Mouse (Mus musculus): Measurements from ENCODE around the gene Bdkrb2. TPM values are rescaled to one million over a fixed set of nuclear protein-coding genes. Genes with fewer than 3 reads are reported as not detected.

Gene Bdkrb2
- total and polyA plus RNA-seq, 3 experiments, result 0.20 to 0.39 (median 0.34) TPM

- Histone ChIP-seq H3K36me3 (ENCODE audit: control insufficient read depth, insufficient read depth, low read length) (no peaks in the 10 kb centered on the region), H3K27ac (no peak overlapping the region), H3K4me1 (ENCODE audit: control insufficient read depth, insufficient read depth, low read length) (no peaks in the 10 kb centered on the region; the same call in 1 of the 2 replicates), H3K9ac (ENCODE audit: low read depth, low read length) (no peak overlapping the region), H3K4me3 (no peak overlapping the region), H3K27me3 (ENCODE audit: control insufficient read depth, insufficient read depth, low read length) (no peaks in the 10 kb centered on the region), H3K79me2 (replicated peaks; ENCODE audit: control insufficient read depth, insufficient read depth, low read length) (no peaks in the 10 kb centered on the region)
- DNase-seq, result no peak
- TF ChIP-seq CTCF (IDR thresholded peaks at IDR 0.05) (no peak), EP300 (IDR thresholded peaks at IDR 0.05; ENCODE audit: insufficient read depth, low read depth, low read length) (no peak), POLR2A (IDR thresholded peaks at IDR 0.05; ENCODE audit: insufficient read depth, low read depth, low read length) (no peak)
- intact Hi-C loops (cut with DNase I), result no loop called here
- 50% methylated on average over 13 of the region's 13 CpGs for WGBS
Measured at GRCm38 (mm10) chr12:105535968-105536760, 26.9 kb upstream of the Bdkrb2 start.

- WGBS, result 66% methylated on average over 5 of the region's 5 CpGs
- TF ChIP-seq CTCF (IDR thresholded peaks at IDR 0.05) (no peak), EP300 (IDR thresholded peaks at IDR 0.05; ENCODE audit: insufficient read depth, low read depth, low read length) (no peak), POLR2A (IDR thresholded peaks at IDR 0.05; ENCODE audit: insufficient read depth, low read depth, low read length) (no peak)
- H3K9ac ChIP-seq (ENCODE audit: low read depth, low read length), result no peak overlapping the region
- no peak for DNase-seq
- intact Hi-C loops (cut with DNase I), result no loop called here
- no peak overlapping the region for H3K4me3 ChIP-seq
- no peaks in the 10 kb centered on the region for H3K36me3 ChIP-seq (ENCODE audit: control insufficient read depth, insufficient read depth, low read length)
- no peaks in the 10 kb centered on the region for H3K27me3 ChIP-seq (ENCODE audit: control insufficient read depth, insufficient read depth, low read length)
- no peaks in the 10 kb centered on the region for H3K79me2 ChIP-seq (replicated peaks; ENCODE audit: control insufficient read depth, insufficient read depth, low read length)
- no peaks in the 10 kb centered on the region; the same call in 1 of the 2 replicates for H3K4me1 ChIP-seq (ENCODE audit: control insufficient read depth, insufficient read depth, low read length)
- H3K27ac ChIP-seq, result no peak overlapping the region
Measured at GRCm38 (mm10) chr12:105537162-105537561, 25.9 kb upstream of the Bdkrb2 start.

- intact Hi-C loops (cut with DNase I), result no loop called here
- no peak overlapping the region for H3K4me3 ChIP-seq
- no peaks in the 10 kb centered on the region; the same call in 1 of the 2 replicates for H3K4me1 ChIP-seq (ENCODE audit: control insufficient read depth, insufficient read depth, low read length)
- DNase-seq, result no peak
- no peak overlapping the region for H3K9ac ChIP-seq (ENCODE audit: low read depth, low read length)
- H3K79me2 ChIP-seq (replicated peaks; ENCODE audit: control insufficient read depth, insufficient read depth, low read length), result no peaks in the 10 kb centered on the region
- no peaks in the 10 kb centered on the region for H3K27me3 ChIP-seq (ENCODE audit: control insufficient read depth, insufficient read depth, low read length)
- WGBS, result 91% methylated on average over 10 of the region's 10 CpGs
- H3K27ac ChIP-seq, result no peak overlapping the region
- H3K36me3 ChIP-seq (ENCODE audit: control insufficient read depth, insufficient read depth, low read length), result no peaks in the 10 kb centered on the region
- TF ChIP-seq EP300 (IDR thresholded peaks at IDR 0.05; ENCODE audit: insufficient read depth, low read depth, low read length) (no peak), CTCF (IDR thresholded peaks at IDR 0.05) (no peak), POLR2A (IDR thresholded peaks at IDR 0.05; ENCODE audit: insufficient read depth, low read depth, low read length) (no peak)
Measured at GRCm38 (mm10) chr12:105539649-105540048, 23.4 kb upstream of the Bdkrb2 start.

GRCm38 (mm10) chr12:105541590-105542402, 21.2 kb upstream of the Bdkrb2 start:
- Histone ChIP-seq H3K4me3 (no peak overlapping the region), H3K4me1 (ENCODE audit: control insufficient read depth, insufficient read depth, low read length) (no peaks in the 10 kb centered on the region; the same call in 1 of the 2 replicates), H3K27ac (no peak overlapping the region), H3K79me2 (replicated peaks; ENCODE audit: control insufficient read depth, insufficient read depth, low read length) (no peaks in the 10 kb centered on the region), H3K27me3 (ENCODE audit: control insufficient read depth, insufficient read depth, low read length) (no peaks in the 10 kb centered on the region), H3K36me3 (ENCODE audit: control insufficient read depth, insufficient read depth, low read length) (no peaks in the 10 kb centered on the region), H3K9ac (ENCODE audit: low read depth, low read length) (no peak overlapping the region)
- no peak for TF ChIP-seq CTCF (IDR thresholded peaks at IDR 0.05)
- no peak for TF ChIP-seq EP300 (IDR thresholded peaks at IDR 0.05; ENCODE audit: insufficient read depth, low read depth, low read length)
- no peak for TF ChIP-seq POLR2A (IDR thresholded peaks at IDR 0.05; ENCODE audit: insufficient read depth, low read depth, low read length)
- no peak for DNase-seq
- WGBS, result 78% methylated on average over 12 of the region's 12 CpGs
- intact Hi-C loops (cut with DNase I), result no loop called here

GRCm38 (mm10) chr12:105542513-105542912, 20.5 kb upstream of the Bdkrb2 start:
- no peak overlapping the region for H3K27ac ChIP-seq
- no peak overlapping the region for H3K4me3 ChIP-seq
- H3K4me1 ChIP-seq (ENCODE audit: control insufficient read depth, insufficient read depth, low read length), result no peaks in the 10 kb centered on the region; the same call in 1 of the 2 replicates
- TF ChIP-seq CTCF (IDR thresholded peaks at IDR 0.05), result no peak
- no peak for TF ChIP-seq EP300 (IDR thresholded peaks at IDR 0.05; ENCODE audit: insufficient read depth, low read depth, low read length)
- no peak for TF ChIP-seq POLR2A (IDR thresholded peaks at IDR 0.05; ENCODE audit: insufficient read depth, low read depth, low read length)
- no peaks in the 10 kb centered on the region for H3K79me2 ChIP-seq (replicated peaks; ENCODE audit: control insufficient read depth, insufficient read depth, low read length)
- H3K27me3 ChIP-seq (ENCODE audit: control insufficient read depth, insufficient read depth, low read length), result no peaks in the 10 kb centered on the region
- intact Hi-C loops (cut with DNase I), result no loop called here
- H3K9ac ChIP-seq (ENCODE audit: low read depth, low read length), result no peak overlapping the region
- DNase-seq, result no peak
- H3K36me3 ChIP-seq (ENCODE audit: control insufficient read depth, insufficient read depth, low read length), result no peaks in the 10 kb centered on the region
- 86% methylated on average over 3 of the region's 3 CpGs for WGBS

All from heart, adult 2 months (tissue).